Mouse (Mus musculus) midbrain, embryonic 16.5 days (tissue): Measurements from ENCODE around the gene Efna4. TPM values are rescaled to one million over a fixed set of nuclear protein-coding genes. Genes with fewer than 3 reads are reported as not detected.

ENCODE experiments used
- ATAC-seq: fragments of 200-750 bp; cut with Nextera tagmentation; 2 replicates; pipeline ENCODE4 v1.8.0; 2017; ENCODE audit warnings: moderate TSS enrichment
- H3K27ac ChIP-seq: fragments of 300-500 bp; sonication (generic); 2 replicates; pipeline ENCODE4 v1.5.1; 2014; ENCODE audit warnings: mild to moderate bottlenecking, low read length, mixed read lengths
- H3K27me3 ChIP-seq: fragments of 300-500 bp; sonication (generic); 2 replicates; pipeline ENCODE4 v1.6.1; 2014; ENCODE audit warnings: low read depth, low read length, mixed read lengths; ENCODE audit not compliant: control insufficient read depth, insufficient read depth
- H3K36me3 ChIP-seq: fragments of 300-500 bp; sonication (generic); 2 replicates; pipeline ENCODE4 v1.6.1; 2014; ENCODE audit warnings: mild to moderate bottlenecking, low read length, moderate library complexity, mixed read lengths; ENCODE audit not compliant: control insufficient read depth, insufficient read depth
- H3K4me1 ChIP-seq: fragments of 300-500 bp; sonication (generic); 2 replicates; pipeline ENCODE4 v1.6.1; 2014; ENCODE audit warnings: mild to moderate bottlenecking, low read length, mixed read lengths; ENCODE audit not compliant: control insufficient read depth, insufficient read depth
- H3K4me2 ChIP-seq: fragments of 300-500 bp; sonication (generic); 2 replicates; pipeline ENCODE4 v1.6.1; 2014; ENCODE audit warnings: mild to moderate bottlenecking, low read length, mixed read lengths
- H3K4me3 ChIP-seq: fragments of 300-500 bp; sonication (generic); 2 replicates; pipeline ENCODE4 v1.5.1; 2014; ENCODE audit warnings: low read depth, mild to moderate bottlenecking, low read length, moderate library complexity, mixed read lengths
- H3K9ac ChIP-seq: fragments of 300-500 bp; sonication (generic); 2 replicates; pipeline ENCODE4 v1.6.1; 2014; ENCODE audit warnings: low read depth, low read length, mixed read lengths
- H3K9me3 ChIP-seq: fragments of 300-500 bp; sonication (generic); replicated peaks from 2 replicates; pipeline ENCODE4 v1.6.1; 2014; ENCODE audit warnings: mild to moderate bottlenecking, low read length, mixed read lengths; ENCODE audit not compliant: control insufficient read depth, poor library complexity, severe bottlenecking
- WGBS: fragments of 180-500 bp; shearing (Covaris S2); extraction: QIAGEN DNeasy Blood & Tissue Kit; methylation state at CpG from one replicate; pipeline ENCODE4 v1.1.7; 2014; 5-methylcytosine and 5-hydroxymethylcytosine counted together
- polyA plus RNA-seq: library from polyadenylated mRNA; unstranded; fragments of >200 nt; fragmentation: Nextera tagmentation; extraction: Ambion mirVana; gene quantifications from 2 replicates; pipeline ENCODE4 v1.2.1, GENCODE M21; 2015

The Efna4 gene
- polyA plus RNA-seq, 1 experiment from 2014 or later = 3.7 TPM

- Histone ChIP-seq H3K4me3 (no peak overlapping the region), H3K4me2 (no peak overlapping the region), H3K27me3 (no peaks in the 10 kb centered on the region), H3K27ac (no peak overlapping the region), H3K9ac (no peak overlapping the region), H3K9me3 (no peaks in the 10 kb centered on the region), H3K36me3 (no peaks in the 10 kb centered on the region), H3K4me1 (peaks cover 34% of the 10 kb centered on the region)
- no peak for ATAC-seq
- WGBS = 26% methylated on average over 8 of the region's 8 CpGs
Measured at GRCm38 (mm10) chr3:89339416-89339815, 1.6 kb upstream of the Efna4 start.

- peaks cover 41% of the 10 kb centered on the region for H3K4me1 ChIP-seq
- peak overlapping the region; percentile 80 for H3K9ac ChIP-seq
- H3K27me3 ChIP-seq = no peaks in the 10 kb centered on the region
- H3K4me3 ChIP-seq = peak overlapping the region; percentile 75
- under 1% methylated on average over 17 of the region's 21 CpGs for WGBS
- H3K27ac ChIP-seq = peak overlapping the region; percentile 59
- peak; percentile 14; the same call in 1 of the 2 replicates for ATAC-seq
- H3K4me2 ChIP-seq = peak overlapping the region; percentile 97
- H3K36me3 ChIP-seq = no peaks in the 10 kb centered on the region
- H3K9me3 ChIP-seq = no peaks in the 10 kb centered on the region
Measured at GRCm38 (mm10) chr3:89337062-89337720, 637 bp downstream of the Efna4 start.

GRCm38 (mm10) chr3:89336529-89336928 lies 1.3 kb downstream of the Efna4 start:
- no peak for ATAC-seq
- Histone ChIP-seq H3K36me3 (no peaks in the 10 kb centered on the region), H3K4me3 (peak overlapping the region; percentile 75; the same call in 1 of the 2 replicates), H3K9ac (peak overlapping the region; percentile 12; the same call in 1 of the 2 replicates), H3K4me2 (peak overlapping the region; percentile 97), H3K9me3 (no peaks in the 10 kb centered on the region), H3K27me3 (no peaks in the 10 kb centered on the region), H3K27ac (no peak overlapping the region), H3K4me1 (peaks cover 44% of the 10 kb centered on the region)
- 13% methylated on average over 6 of the region's 6 CpGs for WGBS

GRCm38 (mm10) chr3:89333053-89333452 lies 4.8 kb downstream of the Efna4 start:
- Histone ChIP-seq H3K36me3 (no peaks in the 10 kb centered on the region), H3K27me3 (no peaks in the 10 kb centered on the region), H3K9ac (0 out of 2 replicates have a peak overlapping the region, but pooled peaks have one; percentile 32), H3K4me1 (peaks cover 27% of the 10 kb centered on the region), H3K4me2 (no peak overlapping the region), H3K9me3 (no peaks in the 10 kb centered on the region), H3K27ac (no peak overlapping the region), H3K4me3 (no peak overlapping the region)
- no peak for ATAC-seq
- WGBS = 52% methylated on average over 11 of the region's 11 CpGs

- peaks cover 25% of the 10 kb centered on the region for H3K4me1 ChIP-seq
- H3K9ac ChIP-seq = peak overlapping the region; percentile 32; the same call in 1 of the 2 replicates
- H3K36me3 ChIP-seq = no peaks in the 10 kb centered on the region
- H3K27ac ChIP-seq = 0 out of 2 replicates have a peak overlapping the region, but pooled peaks have one; percentile 24
- WGBS = 16% methylated on average over 12 of the region's 12 CpGs
- H3K4me2 ChIP-seq = no peak overlapping the region
- H3K27me3 ChIP-seq = no peaks in the 10 kb centered on the region
- no peaks in the 10 kb centered on the region for H3K9me3 ChIP-seq
- ATAC-seq = 0 out of 2 replicates have a peak, but pooled peaks have one; percentile 19
- no peak overlapping the region for H3K4me3 ChIP-seq
Measured at GRCm38 (mm10) chr3:89332476-89332875, 5.4 kb downstream of the Efna4 start.

GRCm38 (mm10) chr3:89332013-89332412 lies 5.8 kb downstream of the Efna4 start:
- H3K4me2 ChIP-seq = no peak overlapping the region
- H3K9me3 ChIP-seq = no peaks in the 10 kb centered on the region
- no peaks in the 10 kb centered on the region for H3K27me3 ChIP-seq
- H3K36me3 ChIP-seq = no peaks in the 10 kb centered on the region
- ATAC-seq = no peak
- H3K4me1 ChIP-seq = peaks cover 20% of the 10 kb centered on the region
- WGBS = 18% methylated on average over 10 of the region's 10 CpGs
- H3K4me3 ChIP-seq = no peak overlapping the region
- no peak overlapping the region for H3K9ac ChIP-seq
- 0 out of 2 replicates have a peak overlapping the region, but pooled peaks have one; percentile 24 for H3K27ac ChIP-seq

GRCm38 (mm10) chr3:89331561-89331960 lies 6.3 kb downstream of the Efna4 start:
- Histone ChIP-seq H3K4me1 (peaks cover 16% of the 10 kb centered on the region), H3K4me2 (no peak overlapping the region), H3K4me3 (no peak overlapping the region), H3K27ac (no peak overlapping the region), H3K9me3 (no peaks in the 10 kb centered on the region), H3K9ac (no peak overlapping the region), H3K27me3 (no peaks in the 10 kb centered on the region), H3K36me3 (no peaks in the 10 kb centered on the region)
- ATAC-seq = no peak
- 67% methylated on average over 13 of the region's 13 CpGs for WGBS

- Histone ChIP-seq H3K27ac (no peak overlapping the region), H3K9ac (no peak overlapping the region), H3K4me1 (peaks cover 13% of the 10 kb centered on the region), H3K9me3 (no peaks in the 10 kb centered on the region), H3K27me3 (no peaks in the 10 kb centered on the region), H3K4me2 (no peak overlapping the region), H3K36me3 (no peaks in the 10 kb centered on the region), H3K4me3 (no peak overlapping the region)
- WGBS = 22% methylated on average over 10 of the region's 10 CpGs
- no peak for ATAC-seq
Measured at GRCm38 (mm10) chr3:89330948-89331347, 6.9 kb downstream of the Efna4 start.

- WGBS = 41% methylated on average over 3 of the region's 3 CpGs
- Histone ChIP-seq H3K9me3 (no peaks in the 10 kb centered on the region), H3K27ac (no peak overlapping the region), H3K4me3 (no peak overlapping the region), H3K4me2 (no peak overlapping the region), H3K9ac (no peak overlapping the region), H3K4me1 (peaks cover 13% of the 10 kb centered on the region), H3K36me3 (no peaks in the 10 kb centered on the region), H3K27me3 (no peaks in the 10 kb centered on the region)
- ATAC-seq = no peak
Measured at GRCm38 (mm10) chr3:89330346-89330745, 7.5 kb downstream of the Efna4 start.
